Mouse (Mus musculus): ENCODE results near the gene Adamts16. TPM values are rescaled to one million over a fixed set of nuclear protein-coding genes. Genes with fewer than 3 reads are reported as not detected.
"Not testable (repeated sequence)": the region's sequence is repeated elsewhere in the genome, so short reads cannot be mapped to it uniquely, and the experiment has no call there.

Gene Adamts16
- total RNA-seq (2017), result not detected in 2 replicates

- no peak for ATAC-seq (replicated peaks in 1 of 2; ENCODE audit: insufficient read depth in 1 of 2, low FRiP score in 2 of 2, low TSS enrichment in 1 of 2, low read depth in 1 of 2, poor library complexity in 2 of 2, severe bottlenecking in 2 of 2)
Observed at GRCm38 (mm10) chr13:70841421-70841904, at the start of gene Adamts16. Gene Adamts16, minus strand, starts transcription at chr13:70841811.

GRCm38 (mm10) chr13:70887136-70887535, 45.5 kb upstream of the Adamts16 start:
- no peak for ATAC-seq (replicated peaks in 1 of 2; ENCODE audit: insufficient read depth in 1 of 2, low FRiP score in 2 of 2, low TSS enrichment in 1 of 2, low read depth in 1 of 2, poor library complexity in 2 of 2, severe bottlenecking in 2 of 2)

- no peak for ATAC-seq (replicated peaks in 1 of 2; ENCODE audit: insufficient read depth in 1 of 2, low FRiP score in 2 of 2, low TSS enrichment in 1 of 2, low read depth in 1 of 2, poor library complexity in 2 of 2, severe bottlenecking in 2 of 2)
Observed at GRCm38 (mm10) chr13:70885006-70885405, 43.4 kb upstream of the Adamts16 start.

- no peak for ATAC-seq (replicated peaks in 1 of 2; ENCODE audit: insufficient read depth in 1 of 2, low FRiP score in 2 of 2, low TSS enrichment in 1 of 2, low read depth in 1 of 2, poor library complexity in 2 of 2, severe bottlenecking in 2 of 2)
Observed at GRCm38 (mm10) chr13:70883891-70884890, 42.6 kb upstream of the Adamts16 start.

GRCm38 (mm10) chr13:70879971-70880370, 38.4 kb upstream of the Adamts16 start:
- ATAC-seq (replicated peaks in 1 of 2; ENCODE audit: insufficient read depth in 1 of 2, low FRiP score in 2 of 2, low TSS enrichment in 1 of 2, low read depth in 1 of 2, poor library complexity in 2 of 2, severe bottlenecking in 2 of 2), result not testable (repeated sequence)

- no peak for ATAC-seq (replicated peaks in 1 of 2; ENCODE audit: insufficient read depth in 1 of 2, low FRiP score in 2 of 2, low TSS enrichment in 1 of 2, low read depth in 1 of 2, poor library complexity in 2 of 2, severe bottlenecking in 2 of 2)
Observed at GRCm38 (mm10) chr13:70877550-70877913, 35.9 kb upstream of the Adamts16 start.

GRCm38 (mm10) chr13:70876648-70877549, 35.3 kb upstream of the Adamts16 start:
- ATAC-seq (replicated peaks in 1 of 2; ENCODE audit: insufficient read depth in 1 of 2, low FRiP score in 2 of 2, low TSS enrichment in 1 of 2, low read depth in 1 of 2, poor library complexity in 2 of 2, severe bottlenecking in 2 of 2), result no peak

- no peak for ATAC-seq (replicated peaks in 1 of 2; ENCODE audit: insufficient read depth in 1 of 2, low FRiP score in 2 of 2, low TSS enrichment in 1 of 2, low read depth in 1 of 2, poor library complexity in 2 of 2, severe bottlenecking in 2 of 2)
Observed at GRCm38 (mm10) chr13:70875411-70875949, 33.9 kb upstream of the Adamts16 start.

- ATAC-seq (replicated peaks in 1 of 2; ENCODE audit: insufficient read depth in 1 of 2, low FRiP score in 2 of 2, low TSS enrichment in 1 of 2, low read depth in 1 of 2, poor library complexity in 2 of 2, severe bottlenecking in 2 of 2), result no peak
Observed at GRCm38 (mm10) chr13:70874741-70875140, 33.1 kb upstream of the Adamts16 start.

- ATAC-seq (replicated peaks in 1 of 2; ENCODE audit: insufficient read depth in 1 of 2, low FRiP score in 2 of 2, low TSS enrichment in 1 of 2, low read depth in 1 of 2, poor library complexity in 2 of 2, severe bottlenecking in 2 of 2), result not testable (repeated sequence)
Observed at GRCm38 (mm10) chr13:70873851-70874250, 32.2 kb upstream of the Adamts16 start.

- ATAC-seq (replicated peaks in 1 of 2; ENCODE audit: insufficient read depth in 1 of 2, low FRiP score in 2 of 2, low TSS enrichment in 1 of 2, low read depth in 1 of 2, poor library complexity in 2 of 2, severe bottlenecking in 2 of 2), result no peak
Observed at GRCm38 (mm10) chr13:70871049-70871448, 29.4 kb upstream of the Adamts16 start.

- ATAC-seq (replicated peaks in 1 of 2; ENCODE audit: insufficient read depth in 1 of 2, low FRiP score in 2 of 2, low TSS enrichment in 1 of 2, low read depth in 1 of 2, poor library complexity in 2 of 2, severe bottlenecking in 2 of 2), result no peak
Observed at GRCm38 (mm10) chr13:70866971-70867625, 25.5 kb upstream of the Adamts16 start.

- no peak for ATAC-seq (replicated peaks in 1 of 2; ENCODE audit: insufficient read depth in 1 of 2, low FRiP score in 2 of 2, low TSS enrichment in 1 of 2, low read depth in 1 of 2, poor library complexity in 2 of 2, severe bottlenecking in 2 of 2)
Observed at GRCm38 (mm10) chr13:70865867-70866266, 24.3 kb upstream of the Adamts16 start.

- no peak for ATAC-seq (replicated peaks in 1 of 2; ENCODE audit: insufficient read depth in 1 of 2, low FRiP score in 2 of 2, low TSS enrichment in 1 of 2, low read depth in 1 of 2, poor library complexity in 2 of 2, severe bottlenecking in 2 of 2)
Observed at GRCm38 (mm10) chr13:70862162-70862908, 20.7 kb upstream of the Adamts16 start.

GRCm38 (mm10) chr13:70853601-70854000, 12.0 kb upstream of the Adamts16 start:
- no peak for ATAC-seq (replicated peaks in 1 of 2; ENCODE audit: insufficient read depth in 1 of 2, low FRiP score in 2 of 2, low TSS enrichment in 1 of 2, low read depth in 1 of 2, poor library complexity in 2 of 2, severe bottlenecking in 2 of 2)

- ATAC-seq (replicated peaks in 1 of 2; ENCODE audit: insufficient read depth in 1 of 2, low FRiP score in 2 of 2, low TSS enrichment in 1 of 2, low read depth in 1 of 2, poor library complexity in 2 of 2, severe bottlenecking in 2 of 2), result peak; percentile 32 to 35; a peak in 1 of 4 replicates
Observed at GRCm38 (mm10) chr13:70846933-70847332, 5.3 kb upstream of the Adamts16 start.

Measured in hematopoietic stem cell, adult 5-6 weeks (primary cell).